Mouse (Mus musculus) limb, embryonic 14.5 days (tissue): Measurements from ENCODE around the gene Frat1. TPM values are rescaled to one million over a fixed set of nuclear protein-coding genes. Genes with fewer than 3 reads are reported as not detected.

Source experiments
- ATAC-seq: fragments of 200-750 bp; cut with Nextera tagmentation; 2 replicates; pipeline ENCODE4 v1.8.0; 2017; ENCODE audit warnings: low read depth, moderate number of reproducible peaks, moderate TSS enrichment; ENCODE audit not compliant: low FRiP score
- DNase-seq: peaks from one replicate; pipeline ENCODE4 v3.0.0-alpha.2; 2015; ENCODE audit warnings: low spot score
- H3K27ac ChIP-seq: fragments of 300-500 bp; sonication (generic); replicated peaks from 2 replicates; pipeline ENCODE4 v1.5.1; 2014; ENCODE audit warnings: low read depth, mild to moderate bottlenecking, low read length, moderate library complexity, mixed read lengths
- H3K27me3 ChIP-seq: fragments of 300-500 bp; sonication (generic); 2 replicates; pipeline ENCODE4 v1.6.1; 2014; ENCODE audit warnings: low read length, mixed read lengths; ENCODE audit not compliant: control insufficient read depth, insufficient read depth
- H3K36me3 ChIP-seq: fragments of 300-500 bp; sonication (generic); 2 replicates; pipeline ENCODE4 v1.6.1; 2014; ENCODE audit warnings: mild to moderate bottlenecking, low read length, moderate library complexity, mixed read lengths; ENCODE audit not compliant: control insufficient read depth, insufficient read depth
- H3K4me1 ChIP-seq: fragments of 300-500 bp; sonication (generic); 2 replicates; pipeline ENCODE4 v1.6.1; 2014; ENCODE audit warnings: antibody characterized with exemption, low read length, mixed read lengths; ENCODE audit not compliant: control insufficient read depth, insufficient read depth
- H3K4me2 ChIP-seq: fragments of 300-500 bp; sonication (generic); replicated peaks from 2 replicates; pipeline ENCODE4 v1.6.1; 2014; ENCODE audit warnings: low read depth, mild to moderate bottlenecking, low read length, moderate library complexity; ENCODE audit not compliant: severe bottlenecking
- H3K4me3 ChIP-seq: fragments of 300-500 bp; sonication (generic); replicated peaks from 2 replicates; pipeline ENCODE4 v1.5.1; 2014; ENCODE audit warnings: low read length
- H3K9ac ChIP-seq: fragments of 300-500 bp; sonication (generic); 2 replicates; pipeline ENCODE4 v1.6.1; 2014; ENCODE audit warnings: mild to moderate bottlenecking, low read depth, low read length, moderate library complexity; ENCODE audit not compliant: severe bottlenecking
- H3K9me3 ChIP-seq: fragments of 300-500 bp; sonication (generic); 2 replicates; pipeline ENCODE4 v1.6.1; 2016; ENCODE audit warnings: low read length; ENCODE audit not compliant: control insufficient read depth
- POLR2A ChIP-seq: fragments of 200-500 bp; IDR thresholded peaks from 2 replicates; pipeline ENCODE4 v1.8.0; 2012; ENCODE audit warnings: inconsistent platforms, mild to moderate bottlenecking, moderate library complexity, borderline replicate concordance; ENCODE audit not compliant: insufficient read depth, insufficient read length; ENCODE audit errors: extremely low read depth
- WGBS: fragments of 180-500 bp; shearing (Covaris S2); extraction: QIAGEN DNeasy Blood & Tissue Kit; methylation state at CpG from one replicate; pipeline ENCODE4 v1.1.7; 2014; 5-methylcytosine and 5-hydroxymethylcytosine counted together
- polyA plus RNA-seq, 2 experiments: library from polyadenylated mRNA; depleted of rRNA in 1 of 2; stranded (reverse) in 1 of 2; unstranded in 1 of 2; fragments of >200 nt; fragmentation: Nextera tagmentation in 1 of 2; extraction: Ambion mirVana in 1 of 2; gene quantifications; 2 replicates each; pipeline versions ENCODE4 v1.2.1 to v1.2.3; 2012 to 2014

Frat1 gene
- polyA plus RNA-seq, 2 experiments = 1.5 to 4.6 TPM

DNA sequence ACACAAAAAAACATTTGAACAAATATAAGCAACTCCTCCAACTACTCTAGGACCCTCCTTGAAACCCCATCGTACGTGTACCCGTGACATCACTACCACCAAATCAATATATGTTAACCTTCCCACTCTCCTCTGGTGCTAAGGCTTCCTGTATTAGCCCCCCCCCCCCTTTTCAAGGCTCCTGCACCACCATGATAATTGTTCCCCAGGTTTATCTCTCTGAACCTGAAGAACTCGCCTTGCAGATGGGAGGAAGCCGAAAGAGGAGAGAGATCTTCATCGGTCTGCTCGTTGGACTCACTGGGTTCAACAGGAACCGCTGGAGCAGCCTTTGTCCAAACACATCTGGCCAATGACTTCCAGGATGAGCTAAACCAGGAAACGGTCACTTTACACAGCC, 22.3 kb upstream of the Frat1 start:
- ATAC-seq (no peak), DNase-seq (no peak)
- H3K9ac ChIP-seq = no peak overlapping the region
- no peak for TF ChIP-seq POLR2A
- 89% methylated on average over 9 of the region's 9 CpGs for WGBS
- no peak overlapping the region for H3K4me2 ChIP-seq
- H3K27ac ChIP-seq = no peak overlapping the region
- no peaks in the 10 kb centered on the region for H3K4me1 ChIP-seq
- no peaks in the 10 kb centered on the region for H3K9me3 ChIP-seq
- H3K36me3 ChIP-seq = no peaks in the 10 kb centered on the region
- H3K4me3 ChIP-seq = no peak overlapping the region
- H3K27me3 ChIP-seq = no peaks in the 10 kb centered on the region

GRCm38 (mm10) chr19:41808104-41808634, 21.6 kb upstream of the Frat1 start:
- no peaks in the 10 kb centered on the region for H3K4me1 ChIP-seq
- H3K4me3 ChIP-seq = no peak overlapping the region
- no peak for ATAC-seq
- H3K36me3 ChIP-seq = no peaks in the 10 kb centered on the region
- TF ChIP-seq POLR2A = no peak
- H3K4me2 ChIP-seq = no peak overlapping the region
- no peaks in the 10 kb centered on the region for H3K27me3 ChIP-seq
- no peak overlapping the region for H3K9ac ChIP-seq
- 80% methylated on average over 8 of the region's 8 CpGs for WGBS
- H3K27ac ChIP-seq = no peak overlapping the region
- no peaks in the 10 kb centered on the region for H3K9me3 ChIP-seq
- no peak for DNase-seq

DNA sequence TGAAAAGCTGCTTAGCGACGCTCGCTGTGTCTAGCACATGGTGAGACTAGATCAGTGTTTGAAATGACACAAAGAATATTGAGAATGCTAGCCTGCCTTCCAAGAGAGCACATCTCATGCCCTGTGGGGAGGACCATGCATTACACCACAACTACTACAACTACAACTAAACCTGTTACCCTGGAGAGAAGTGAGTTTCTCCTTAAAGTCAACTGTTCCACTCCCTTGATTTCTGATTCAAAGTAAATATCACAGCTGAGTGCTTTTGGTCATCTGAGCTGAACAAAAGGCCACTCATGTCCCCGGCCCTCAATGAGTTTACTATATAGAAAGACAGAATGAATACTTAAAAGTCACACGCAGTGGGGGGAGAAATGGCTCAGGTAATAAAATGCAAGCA, 19.7 kb upstream of the Frat1 start:
- no peak for TF ChIP-seq POLR2A
- DNase-seq = no peak
- ATAC-seq = no peak
- no peak overlapping the region for H3K4me3 ChIP-seq
- no peak overlapping the region for H3K27ac ChIP-seq
- no peaks in the 10 kb centered on the region for H3K9me3 ChIP-seq
- WGBS = 86% methylated on average over 5 of the region's 5 CpGs
- no peak overlapping the region for H3K4me2 ChIP-seq
- H3K4me1 ChIP-seq = no peaks in the 10 kb centered on the region
- no peak overlapping the region for H3K9ac ChIP-seq
- no peaks in the 10 kb centered on the region for H3K27me3 ChIP-seq
- no peaks in the 10 kb centered on the region for H3K36me3 ChIP-seq

DNA sequence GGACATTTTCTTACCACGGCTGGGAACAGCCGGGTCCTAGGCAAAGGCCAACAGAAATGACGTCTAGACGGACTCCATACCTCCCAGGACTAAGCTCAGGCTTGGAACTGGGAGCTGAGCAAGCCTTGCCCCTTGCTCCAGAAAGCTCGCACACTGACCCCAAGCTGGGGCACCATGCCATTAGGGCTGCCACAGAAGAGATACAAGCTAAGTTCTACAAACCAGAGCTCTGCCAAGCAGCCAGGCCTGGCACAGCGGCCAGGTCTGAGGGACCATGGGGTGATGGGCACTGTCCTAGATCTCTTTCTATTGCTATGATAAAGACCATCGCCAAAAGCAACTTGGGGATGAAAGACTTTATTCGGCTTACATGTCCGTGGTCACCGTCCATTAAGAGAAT, 17.2 kb upstream of the Frat1 start:
- Histone ChIP-seq H3K4me2 (no peak overlapping the region), H3K27ac (no peak overlapping the region), H3K9ac (no peak overlapping the region), H3K4me3 (no peak overlapping the region), H3K4me1 (peaks cover 6% of the 10 kb centered on the region; the same call in 1 of the 2 replicates), H3K27me3 (no peaks in the 10 kb centered on the region), H3K36me3 (no peaks in the 10 kb centered on the region), H3K9me3 (no peaks in the 10 kb centered on the region)
- 84% methylated on average over 10 of the region's 10 CpGs for WGBS
- no peak for ATAC-seq
- no peak for TF ChIP-seq POLR2A
- no peak for DNase-seq

DNA sequence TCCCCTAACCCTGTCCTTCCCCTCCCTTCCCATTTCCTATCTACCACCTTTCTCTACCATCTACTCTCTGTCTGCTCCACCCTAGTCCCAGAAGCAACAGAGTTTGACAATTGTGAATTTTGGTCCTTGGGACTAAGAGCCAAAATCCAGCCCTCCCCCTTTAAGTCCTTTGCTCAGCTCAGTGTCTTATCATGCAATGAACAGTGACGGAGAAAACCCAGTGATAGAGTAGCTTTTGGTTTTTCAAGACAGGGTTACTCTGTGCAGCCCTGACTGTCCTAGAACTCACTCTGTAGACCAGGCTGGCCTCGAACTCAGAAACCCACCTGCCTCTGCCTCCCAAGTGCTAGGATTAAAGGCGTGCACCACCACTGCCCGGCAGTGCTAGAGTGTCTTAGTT, 16.4 kb upstream of the Frat1 start:
- TF ChIP-seq POLR2A = no peak
- Histone ChIP-seq H3K27me3 (no peaks in the 10 kb centered on the region), H3K36me3 (no peaks in the 10 kb centered on the region), H3K9ac (no peak overlapping the region), H3K27ac (no peak overlapping the region), H3K4me2 (no peak overlapping the region), H3K4me1 (peaks cover 6% of the 10 kb centered on the region; the same call in 1 of the 2 replicates), H3K9me3 (no peaks in the 10 kb centered on the region), H3K4me3 (no peak overlapping the region)
- no peak for ATAC-seq
- no peak for DNase-seq
- 87% methylated on average over 4 of the region's 4 CpGs for WGBS

DNA sequence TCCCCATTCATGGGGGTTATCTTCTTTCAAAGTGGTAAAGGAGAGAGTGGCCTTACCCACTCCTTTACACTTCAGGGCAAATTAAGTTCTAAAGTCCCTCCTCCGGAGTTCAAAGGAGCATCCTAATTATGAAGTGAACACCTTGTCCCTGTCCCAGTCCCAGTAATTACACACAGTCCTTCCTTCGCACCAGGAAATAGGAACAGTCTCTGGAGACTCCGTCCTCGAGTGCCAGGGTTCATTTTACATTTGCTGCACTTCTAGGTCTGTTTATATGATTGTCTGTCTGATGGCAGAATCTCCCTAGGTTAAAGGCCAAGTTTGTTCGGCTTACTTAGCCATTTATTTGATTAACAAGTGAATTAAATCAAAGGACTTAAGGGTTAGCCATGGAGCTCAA, 13.4 kb upstream of the Frat1 start:
- Histone ChIP-seq H3K4me1 (peaks cover 6% of the 10 kb centered on the region; the same call in 1 of the 2 replicates), H3K27ac (no peak overlapping the region), H3K27me3 (no peaks in the 10 kb centered on the region), H3K36me3 (no peaks in the 10 kb centered on the region), H3K9me3 (no peaks in the 10 kb centered on the region), H3K4me3 (no peak overlapping the region), H3K4me2 (no peak overlapping the region), H3K9ac (no peak overlapping the region)
- no peak for TF ChIP-seq POLR2A
- WGBS = 56% methylated on average over 5 of the region's 5 CpGs
- DNase-seq (no peak), ATAC-seq (no peak)
